Mouse (Mus musculus): ENCODE data around the gene Ccnb1.

- no peak for TF ChIP-seq CTCF (IDR thresholded peaks at IDR 0.05; ENCODE audit: control insufficient read depth, insufficient read depth, insufficient read length)
- TF ChIP-seq MYOD1 (IDR thresholded peaks at IDR 0.05; ENCODE audit: control insufficient read depth, insufficient read length, low read depth): no peak
- TF ChIP-seq MAX (IDR thresholded peaks at IDR 0.05): no peak
- TF ChIP-seq MYOG (IDR thresholded peaks at IDR 0.05; ENCODE audit: control insufficient read depth, extremely low read depth, insufficient read length): no peak
Observed at GRCm38 (mm10) chr13:100752529-100752928, 33.8 kb downstream of the Ccnb1 start.
